In the genomic region with DNA sequence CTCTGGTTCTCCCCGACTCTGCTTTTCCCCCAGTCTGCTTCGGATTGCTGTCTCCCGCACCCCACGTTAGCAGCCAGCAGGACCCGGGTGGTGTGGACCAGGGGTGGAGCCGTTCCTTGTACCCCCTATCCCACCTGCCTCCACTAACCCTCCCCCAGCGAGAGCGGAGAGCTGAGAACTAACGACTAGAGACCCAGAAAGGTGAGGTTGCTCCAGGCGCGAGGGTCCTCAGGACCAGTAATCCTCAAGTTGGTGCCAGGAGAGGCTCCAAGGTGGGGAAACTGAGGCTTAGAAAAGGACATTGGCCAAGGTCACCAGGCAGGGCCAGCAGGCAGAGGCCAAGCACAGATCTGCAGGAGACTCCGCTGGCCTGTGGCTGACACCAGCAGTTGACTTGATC, we compare ENCODE assay signal across 10 mouse cellular contexts. TPM values are rescaled to one million over a fixed set of nuclear protein-coding genes. Genes with fewer than 3 reads are reported as not detected.
DNase-seq lines count a peak whose midpoint lies in the region; ATAC-seq and TF ChIP-seq lines count a peak whose summit lies in the region.
"Had no signal": no experiment of that assay in that cellular context is flagged by ENCODE, and none has a peak within 500 bp of the region (broad histone marks: within the 10 kb centered on the region; RNA-seq: fewer than 3 reads in every experiment).

No protein-coding gene starts in this region.

- H3K36me3 ChIP-seq in kidney, postnatal 0 days (ENCODE audit: insufficient read depth, low read length) = no peaks in the 10 kb centered on the region
- no peaks in the 10 kb centered on the region for H3K36me3 ChIP-seq in embryonic facial prominence, embryonic 14.5 days (ENCODE audit: control insufficient read depth, insufficient read depth, low read length)
- no peaks in the 10 kb centered on the region for H3K36me3 ChIP-seq in limb, embryonic 11.5 days (ENCODE audit: control insufficient read depth, insufficient read depth, low read length)
- no peaks in the 10 kb centered on the region for H3K36me3 ChIP-seq in neural tube, embryonic 14.5 days (ENCODE audit: control insufficient read depth, insufficient read depth, low read length)
- H3K36me3 ChIP-seq: G1E had no signal

- no peaks in the 10 kb centered on the region for H3K9me3 ChIP-seq in kidney, postnatal 0 days (replicated peaks; ENCODE audit: low read length)
- no peaks in the 10 kb centered on the region for H3K9me3 ChIP-seq in embryonic facial prominence, embryonic 14.5 days (ENCODE audit: control insufficient read depth, low read length)
- H3K9me3 ChIP-seq in limb, embryonic 11.5 days (ENCODE audit: control insufficient read depth, low read length) = no peaks in the 10 kb centered on the region
- no peaks in the 10 kb centered on the region for H3K9me3 ChIP-seq in neural tube, embryonic 14.5 days (ENCODE audit: control insufficient read depth, low read length)

- H3K27ac ChIP-seq in kidney, postnatal 0 days = no peak overlapping the region
- no peak overlapping the region for H3K27ac ChIP-seq in embryonic facial prominence, embryonic 14.5 days (replicated peaks; ENCODE audit: low read depth, low read length)
- H3K27ac ChIP-seq in limb, embryonic 11.5 days (replicated peaks; ENCODE audit: low read depth, low read length) = no peak overlapping the region
- H3K27ac ChIP-seq in neural tube, embryonic 14.5 days (ENCODE audit: low read depth, low read length) = no peak overlapping the region

- no peak for TF ChIP-seq CTCF in kidney, postnatal 0 days (IDR thresholded peaks at IDR 0.05; ENCODE audit: low read depth)

- WGBS in kidney, postnatal 0 days = under 1% methylated on average over 12 of the region's 12 CpGs
- WGBS in embryonic facial prominence, embryonic 14.5 days = 2% methylated on average over 12 of the region's 12 CpGs
- under 1% methylated on average over 12 of the region's 12 CpGs for WGBS in limb, embryonic 11.5 days
- 2% methylated on average over 12 of the region's 12 CpGs for WGBS in neural tube, embryonic 14.5 days

- DNase-seq in kidney, postnatal 0 days (ENCODE audit: low spot score) = no peak
- no peak for DNase-seq in kidney, postnatal 10 days
- no peak for DNase-seq in embryonic facial prominence, embryonic 14.5 days (ENCODE audit: low spot score)
- no peak for DNase-seq in limb, embryonic 11.5 days (ENCODE audit: low spot score)
- DNase-seq in urinary bladder, adult 18-20 months (ENCODE audit: low spot score in 2 of 2) = no peak
- no peak for DNase-seq in cerebellum, postnatal 10 days
- no peak for DNase-seq in layer of hippocampus, postnatal 10 days (ENCODE audit: low spot score in 2 of 2)

- H3K4me2 ChIP-seq in kidney, postnatal 0 days (ENCODE audit: low read length) = peak overlapping the region; percentile 89
- peak overlapping the region; percentile 96 for H3K4me2 ChIP-seq in embryonic facial prominence, embryonic 14.5 days (ENCODE audit: low read depth, low read length)
- H3K4me2 ChIP-seq in limb, embryonic 11.5 days (ENCODE audit: low read depth, severe bottlenecking) = peak overlapping the region; percentile 91
- peak overlapping the region; percentile 99 for H3K4me2 ChIP-seq in neural tube, embryonic 14.5 days (ENCODE audit: low read depth, low read length)

- no peak overlapping the region for H3K9ac ChIP-seq in kidney, postnatal 0 days (ENCODE audit: low read depth, low read length)
- H3K9ac ChIP-seq in embryonic facial prominence, embryonic 14.5 days (ENCODE audit: low read depth, low read length) = no peak overlapping the region
- no peak overlapping the region for H3K9ac ChIP-seq in limb, embryonic 11.5 days (ENCODE audit: low read length)
- H3K9ac ChIP-seq in neural tube, embryonic 14.5 days (replicated peaks; ENCODE audit: low read depth, low read length) = peak overlapping the region; percentile 56; the same call in 1 of the 2 replicates

- H3K27me3 ChIP-seq in kidney, postnatal 0 days (ENCODE audit: insufficient read depth, low read length) = peaks cover 60% of the 10 kb centered on the region
- H3K27me3 ChIP-seq in embryonic facial prominence, embryonic 14.5 days (replicated peaks; ENCODE audit: control insufficient read depth, insufficient read depth, low read length) = peaks cover 77% of the 10 kb centered on the region
- peaks cover 72% of the 10 kb centered on the region for H3K27me3 ChIP-seq in limb, embryonic 11.5 days (ENCODE audit: control insufficient read depth, insufficient read depth, low read length)
- no peaks in the 10 kb centered on the region for H3K27me3 ChIP-seq in neural tube, embryonic 14.5 days (ENCODE audit: control insufficient read depth, insufficient read depth, low read length)

- ATAC-seq in kidney, postnatal 0 days (replicated peaks; ENCODE audit: low FRiP score, low read depth) = no peak
- no peak for ATAC-seq in embryonic facial prominence, embryonic 14.5 days (ENCODE audit: low read depth)
- no peak for ATAC-seq in limb, embryonic 11.5 days (ENCODE audit: insufficient number of reproducible peaks, low FRiP score, low TSS enrichment, low read depth)
- ATAC-seq in neural tube, embryonic 14.5 days (ENCODE audit: low read depth) = no peak

- H3K4me3 ChIP-seq in kidney, postnatal 0 days (replicated peaks; ENCODE audit: low read depth, low read length) = peak overlapping the region; percentile 41
- H3K4me3 ChIP-seq in embryonic facial prominence, embryonic 14.5 days (ENCODE audit: low read depth, low read length) = peak overlapping the region; percentile 52
- peak overlapping the region; percentile 40 for H3K4me3 ChIP-seq in limb, embryonic 11.5 days (ENCODE audit: low read depth, low read length)
- H3K4me3 ChIP-seq in neural tube, embryonic 14.5 days (ENCODE audit: low read depth, low read length) = peak overlapping the region; percentile 57

- H3K4me1 ChIP-seq in kidney, postnatal 0 days (replicated peaks; ENCODE audit: insufficient read depth, low read length) = no peaks in the 10 kb centered on the region; the same call in 1 of the 2 replicates
- H3K4me1 ChIP-seq in embryonic facial prominence, embryonic 14.5 days (ENCODE audit: control insufficient read depth, insufficient read depth, low read length) = peaks cover 7% of the 10 kb centered on the region; the same call in 1 of the 2 replicates
- peaks cover 13% of the 10 kb centered on the region for H3K4me1 ChIP-seq in limb, embryonic 11.5 days (ENCODE audit: control insufficient read depth, insufficient read depth, low read length)
- H3K4me1 ChIP-seq in neural tube, embryonic 14.5 days (ENCODE audit: control insufficient read depth, insufficient read depth, low read length) = peaks cover 8% of the 10 kb centered on the region; the same call in 1 of the 2 replicates

RNA-seq across cellular contexts. Expression of a gene that starts 0.7 kb away (rescaled TPM):
- 0.08 and 0.09 TPM in 2 replicates for polyA plus RNA-seq in kidney, postnatal 0 days (2015; fragmentation: Nextera tagmentation; extraction: Ambion mirVana)
- polyA plus RNA-seq in embryonic facial prominence, embryonic 14.5 days (2014; fragmentation: Nextera tagmentation; extraction: Ambion mirVana) = 0.15 and 0.30 TPM in 2 replicates
- polyA plus RNA-seq in limb, embryonic 11.5 days (2014; fragmentation: Nextera tagmentation; extraction: Ambion mirVana) = 0.07 and 0.19 TPM in 2 replicates
- 2.4 and 3.3 TPM in 2 replicates for polyA plus RNA-seq in neural tube, embryonic 14.5 days (2014; fragmentation: Nextera tagmentation; extraction: Ambion mirVana)
- 10 to 100 TPM; 59.4 to 62.2 TPM for total RNA-seq in layer of hippocampus, postnatal 10 days (2021)
- total RNA-seq: G1E; hematopoietic stem cell, adult 5-6 weeks had no signal
- polyA plus RNA-seq: G1E had no signal

RNA-seq across cellular contexts. Expression of a gene that starts 42.8 kb away (rescaled TPM):
- polyA plus RNA-seq in kidney, postnatal 0 days (2015; fragmentation: Nextera tagmentation; extraction: Ambion mirVana) = 76.3 and 81.7 TPM in 2 replicates
- polyA plus RNA-seq in embryonic facial prominence, embryonic 14.5 days (2014; fragmentation: Nextera tagmentation; extraction: Ambion mirVana) = 51.7 and 52.2 TPM in 2 replicates
- polyA plus RNA-seq in limb, embryonic 11.5 days (2014; fragmentation: Nextera tagmentation; extraction: Ambion mirVana) = 77.1 and 78.9 TPM in 2 replicates
- polyA plus RNA-seq in neural tube, embryonic 14.5 days (2014; fragmentation: Nextera tagmentation; extraction: Ambion mirVana) = 58.0 and 62.2 TPM in 2 replicates
- 10 to 100 TPM; 31.6 to 38.2 TPM for total RNA-seq in layer of hippocampus, postnatal 10 days (2021)

RNA-seq across cellular contexts. Expression of a gene that starts 43.1 kb away (rescaled TPM):
- 1,603 and 1,802 TPM in 2 replicates for polyA plus RNA-seq in kidney, postnatal 0 days (2015; fragmentation: Nextera tagmentation; extraction: Ambion mirVana)
- polyA plus RNA-seq in embryonic facial prominence, embryonic 14.5 days (2014; fragmentation: Nextera tagmentation; extraction: Ambion mirVana) = 722 and 816 TPM in 2 replicates
- polyA plus RNA-seq in limb, embryonic 11.5 days (2014; fragmentation: Nextera tagmentation; extraction: Ambion mirVana) = 639 and 641 TPM in 2 replicates
- 550 and 671 TPM in 2 replicates for polyA plus RNA-seq in neural tube, embryonic 14.5 days (2014; fragmentation: Nextera tagmentation; extraction: Ambion mirVana)
- total RNA-seq in layer of hippocampus, postnatal 10 days (2021) = 100 to 1,000 TPM; 436 to 483 TPM
